Mouse (Mus musculus) limb, embryonic 14.5 days (tissue): ENCODE measurements at regions not wholly inside any gene's neighbourhood (a gene's known extent, or its start where the extent isn't known, plus 50 kb on each side); places are given as distances from the start of the nearest gene placed in this dataset.

ENCODE experiments used
- ATAC-seq: fragments of 200-750 bp; cut with Nextera tagmentation; 2 replicates; pipeline ENCODE4 v1.8.0; 2017; ENCODE audit warnings: low read depth, moderate number of reproducible peaks, moderate TSS enrichment; ENCODE audit not compliant: low FRiP score
- DNase-seq: peaks from one replicate; pipeline ENCODE4 v3.0.0-alpha.2; 2015; ENCODE audit warnings: low spot score
- H3K27ac ChIP-seq: fragments of 300-500 bp; sonication (generic); replicated peaks from 2 replicates; pipeline ENCODE4 v1.5.1; 2014; ENCODE audit warnings: low read depth, mild to moderate bottlenecking, low read length, moderate library complexity, mixed read lengths
- H3K27me3 ChIP-seq: fragments of 300-500 bp; sonication (generic); 2 replicates; pipeline ENCODE4 v1.6.1; 2014; ENCODE audit warnings: low read length, mixed read lengths; ENCODE audit not compliant: control insufficient read depth, insufficient read depth
- H3K36me3 ChIP-seq: fragments of 300-500 bp; sonication (generic); 2 replicates; pipeline ENCODE4 v1.6.1; 2014; ENCODE audit warnings: mild to moderate bottlenecking, low read length, moderate library complexity, mixed read lengths; ENCODE audit not compliant: control insufficient read depth, insufficient read depth
- H3K4me1 ChIP-seq: fragments of 300-500 bp; sonication (generic); 2 replicates; pipeline ENCODE4 v1.6.1; 2014; ENCODE audit warnings: antibody characterized with exemption, low read length, mixed read lengths; ENCODE audit not compliant: control insufficient read depth, insufficient read depth
- H3K4me2 ChIP-seq: fragments of 300-500 bp; sonication (generic); replicated peaks from 2 replicates; pipeline ENCODE4 v1.6.1; 2014; ENCODE audit warnings: low read depth, mild to moderate bottlenecking, low read length, moderate library complexity; ENCODE audit not compliant: severe bottlenecking
- H3K4me3 ChIP-seq: fragments of 300-500 bp; sonication (generic); replicated peaks from 2 replicates; pipeline ENCODE4 v1.5.1; 2014; ENCODE audit warnings: low read length
- H3K9ac ChIP-seq: fragments of 300-500 bp; sonication (generic); 2 replicates; pipeline ENCODE4 v1.6.1; 2014; ENCODE audit warnings: mild to moderate bottlenecking, low read depth, low read length, moderate library complexity; ENCODE audit not compliant: severe bottlenecking
- H3K9me3 ChIP-seq: fragments of 300-500 bp; sonication (generic); 2 replicates; pipeline ENCODE4 v1.6.1; 2016; ENCODE audit warnings: low read length; ENCODE audit not compliant: control insufficient read depth
- POLR2A ChIP-seq: fragments of 200-500 bp; IDR thresholded peaks from 2 replicates; pipeline ENCODE4 v1.8.0; 2012; ENCODE audit warnings: inconsistent platforms, mild to moderate bottlenecking, moderate library complexity, borderline replicate concordance; ENCODE audit not compliant: insufficient read depth, insufficient read length; ENCODE audit errors: extremely low read depth
- WGBS: fragments of 180-500 bp; shearing (Covaris S2); extraction: QIAGEN DNeasy Blood & Tissue Kit; methylation state at CpG from one replicate; pipeline ENCODE4 v1.1.7; 2014; 5-methylcytosine and 5-hydroxymethylcytosine counted together

DNA sequence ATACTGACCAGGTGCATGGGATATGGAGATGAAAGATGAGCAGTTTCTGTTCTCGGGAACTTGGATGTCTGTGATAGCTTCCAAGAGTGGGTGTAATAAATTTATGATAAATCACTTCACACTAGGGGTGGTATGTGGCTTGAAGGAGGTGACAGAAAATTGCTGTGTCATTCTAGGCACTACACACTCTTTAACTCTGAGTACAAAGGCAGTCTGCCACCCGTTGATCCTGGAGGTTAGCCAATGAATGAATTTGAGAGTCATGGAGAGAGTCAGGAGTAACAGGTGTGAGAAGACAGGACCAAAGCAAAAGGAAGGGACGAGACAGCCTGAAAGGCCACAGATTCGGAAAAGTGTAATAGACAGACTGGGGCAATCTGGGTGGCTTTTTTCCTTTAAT, 54.7 kb upstream of the Bmper start:
- Histone ChIP-seq H3K4me1 (no peaks in the 10 kb centered on the region), H3K27me3 (no peaks in the 10 kb centered on the region), H3K9me3 (no peaks in the 10 kb centered on the region), H3K4me2 (no peak overlapping the region), H3K36me3 (no peaks in the 10 kb centered on the region), H3K4me3 (no peak overlapping the region), H3K9ac (no peak overlapping the region), H3K27ac (no peak overlapping the region)
- TF ChIP-seq POLR2A = no peak
- WGBS = 57% methylated on average over 4 of the region's 4 CpGs
- ATAC-seq = no peak
- DNase-seq = no peak

DNA sequence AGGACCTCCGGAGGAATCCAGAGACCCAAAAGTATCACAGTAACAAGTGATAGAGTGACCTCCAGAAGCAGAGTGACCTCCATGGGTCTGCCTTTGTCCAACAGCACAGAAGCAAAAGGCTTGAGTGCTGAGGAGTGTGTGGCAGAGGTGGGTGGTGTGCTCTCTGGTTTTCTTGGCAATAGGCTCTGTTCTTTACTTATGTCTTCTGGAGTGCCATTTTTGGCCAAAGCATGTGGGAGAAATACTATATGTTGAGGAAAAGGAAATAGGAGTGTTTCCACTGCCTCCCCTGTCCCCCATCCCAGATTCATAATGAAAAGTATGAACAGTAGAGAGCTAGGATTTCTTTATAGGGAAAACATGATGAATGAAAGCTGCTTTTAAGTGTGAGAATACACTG, 51.5 kb upstream of the Bmper start:
- H3K4me1 ChIP-seq = no peaks in the 10 kb centered on the region
- WGBS = 85% methylated on average over 1 of the region's 1 CpGs
- no peak overlapping the region for H3K27ac ChIP-seq
- no peaks in the 10 kb centered on the region for H3K9me3 ChIP-seq
- TF ChIP-seq POLR2A = no peak
- no peak for ATAC-seq
- H3K36me3 ChIP-seq = no peaks in the 10 kb centered on the region
- H3K27me3 ChIP-seq = no peaks in the 10 kb centered on the region; the same call in 1 of the 2 replicates
- H3K9ac ChIP-seq = no peak overlapping the region
- DNase-seq = no peak
- no peak overlapping the region for H3K4me2 ChIP-seq
- H3K4me3 ChIP-seq = no peak overlapping the region
